Mouse (Mus musculus) heart, embryonic 14.5 days (tissue): ENCODE data around the gene Uso1. TPM values are rescaled to one million over a fixed set of nuclear protein-coding genes. Genes with fewer than 3 reads are reported as not detected.

Experiments used
- ATAC-seq: fragments of 200-750 bp; cut with Nextera tagmentation; 2 replicates; pipeline ENCODE4 v1.8.0; 2017; ENCODE audit warnings: low read depth, moderate TSS enrichment; ENCODE audit not compliant: insufficient number of reproducible peaks, insufficient read depth, low FRiP score
- H3K27ac ChIP-seq, 2 experiments: fragments of 200-500 bp in 1 of 2; fragments of 300-500 bp in 1 of 2; sonication (generic) in 1 of 2; replicated peaks in 1 of 2; 2 replicates each; pipeline ENCODE4 v1.5.1; 2012 to 2014; ENCODE audit warnings: low read depth in 2 of 2, low read length in 2 of 2, control low read depth in 1 of 2, mild to moderate bottlenecking in 1 of 2, mixed read lengths in 1 of 2; ENCODE audit not compliant: control insufficient read depth in 1 of 2, insufficient read depth in 1 of 2
- H3K27me3 ChIP-seq: fragments of 300-500 bp; sonication (generic); 2 replicates; pipeline ENCODE4 v1.6.1; 2014; ENCODE audit warnings: mild to moderate bottlenecking, low read length, control low read depth; ENCODE audit not compliant: control insufficient read depth, insufficient read depth
- H3K36me3 ChIP-seq: fragments of 300-500 bp; sonication (generic); 2 replicates; pipeline ENCODE4 v1.6.1; 2014; ENCODE audit warnings: mild to moderate bottlenecking, control low read depth, low read length, mixed read lengths; ENCODE audit not compliant: control insufficient read depth, insufficient read depth
- H3K4me1 ChIP-seq, 2 experiments: fragments of 200-500 bp in 1 of 2; fragments of 300-500 bp in 1 of 2; sonication (generic) in 1 of 2; 2 replicates each; pipeline ENCODE4 v1.6.1; 2012 to 2014; ENCODE audit warnings: low read length in 2 of 2, control low read depth in 1 of 2, mixed read lengths in 1 of 2; ENCODE audit not compliant: control insufficient read depth in 2 of 2, insufficient read depth in 2 of 2
- H3K4me2 ChIP-seq: fragments of 300-500 bp; sonication (generic); 2 replicates; pipeline ENCODE4 v1.6.1; 2014; ENCODE audit warnings: mild to moderate bottlenecking, low read length
- H3K4me3 ChIP-seq, 2 experiments: fragments of 200-500 bp in 1 of 2; fragments of 300-500 bp in 1 of 2; sonication (generic) in 1 of 2; 2 replicates each; pipeline ENCODE4 v1.5.1; 2012 to 2014; ENCODE audit warnings: low read length in 2 of 2, mild to moderate bottlenecking in 2 of 2, control low read depth in 1 of 2, low read depth in 1 of 2, moderate library complexity in 1 of 2; ENCODE audit not compliant: control insufficient read depth in 1 of 2, insufficient read depth in 1 of 2
- H3K9ac ChIP-seq: fragments of 300-500 bp; sonication (generic); 2 replicates; pipeline ENCODE4 v1.6.1; 2014; ENCODE audit warnings: mild to moderate bottlenecking, low read length
- H3K9me3 ChIP-seq: fragments of 300-500 bp; sonication (generic); 2 replicates; pipeline ENCODE4 v1.6.1; 2016; ENCODE audit warnings: low read length, control low read depth; ENCODE audit not compliant: control insufficient read depth
- WGBS: fragments of 180-500 bp; shearing (Covaris S2); extraction: QIAGEN DNeasy Blood & Tissue Kit; methylation state at CpG from one replicate; pipeline ENCODE4 v1.1.7; 2014; 5-methylcytosine and 5-hydroxymethylcytosine counted together
- polyA plus RNA-seq: library from polyadenylated mRNA; unstranded; fragments of >200 nt; fragmentation: Nextera tagmentation; extraction: Ambion mirVana; gene quantifications from 2 replicates; pipeline ENCODE4 v1.2.1, GENCODE M21; 2014

Gene Uso1
- polyA plus RNA-seq, result 21.3 and 22.9 TPM in 2 replicates

- Histone ChIP-seq H3K27me3 (no peaks in the 10 kb centered on the region), H3K27ac (peak within 1 kb of the TSS; percentile 60 to 78), H3K36me3 (no peaks in the 10 kb centered on the region), H3K4me1 (peaks cover 8 to 25% of the 10 kb centered on the region in 2 experiments), H3K4me2 (peak within 1 kb of the TSS; percentile 88), H3K9me3 (no peaks in the 10 kb centered on the region), H3K9ac (peak within 1 kb of the TSS; percentile 91), H3K4me3 (peak within 1 kb of the TSS; percentile 87 to 93)
- peak; percentile 95 for ATAC-seq
- 1% methylated on average over 57 of the region's 59 CpGs for WGBS
Measured at GRCm38 (mm10) chr5:92137239-92138046, at the start of gene Uso1. TSS of gene Uso1 (plus strand) at chr5:92137938.

GRCm38 (mm10) chr5:92093263-92094061, 44.3 kb upstream of the Uso1 start:
- Histone ChIP-seq H3K4me1 (no peaks in the 10 kb centered on the region; a peak in 1 of 4 replicates), H3K9me3 (no peaks in the 10 kb centered on the region), H3K9ac (no peak overlapping the region), H3K4me2 (no peak overlapping the region), H3K36me3 (no peaks in the 10 kb centered on the region), H3K27ac (no peak overlapping the region), H3K4me3 (no peak overlapping the region), H3K27me3 (no peaks in the 10 kb centered on the region)
- WGBS, result 71% methylated on average over 15 of the region's 15 CpGs
- ATAC-seq, result no peak

GRCm38 (mm10) chr5:92094062-92094415, 43.7 kb upstream of the Uso1 start:
- no peak for ATAC-seq
- H3K36me3 ChIP-seq, result no peaks in the 10 kb centered on the region

GRCm38 (mm10) chr5:92096786-92097185, 41.0 kb upstream of the Uso1 start:
- ATAC-seq, result no peak

More at GRCm38 (mm10) chr5:92094062-92094415, 43.7 kb upstream of the Uso1 start:
- Histone ChIP-seq H3K9ac (no peak overlapping the region), H3K4me1 (no peaks in the 10 kb centered on the region; a peak in 1 of 4 replicates), H3K9me3 (no peaks in the 10 kb centered on the region), H3K4me3 (no peak overlapping the region), H3K4me2 (no peak overlapping the region), H3K27ac (no peak overlapping the region), H3K27me3 (no peaks in the 10 kb centered on the region)
- 82% methylated on average over 3 of the region's 3 CpGs for WGBS

GRCm38 (mm10) chr5:92097779-92098178, 40.0 kb upstream of the Uso1 start:
- ATAC-seq, result no peak
- Histone ChIP-seq H3K4me2 (no peak overlapping the region), H3K36me3 (no peaks in the 10 kb centered on the region), H3K9me3 (no peaks in the 10 kb centered on the region), H3K4me1 (peaks cover 2 to 3% of the 10 kb centered on the region in 2 experiments; a peak in 3 of 4 replicates), H3K27ac (no peak overlapping the region), H3K9ac (no peak overlapping the region), H3K27me3 (no peaks in the 10 kb centered on the region), H3K4me3 (no peak overlapping the region)
- 89% methylated on average over 4 of the region's 4 CpGs for WGBS

More at GRCm38 (mm10) chr5:92096786-92097185, 41.0 kb upstream of the Uso1 start:
- no peaks in the 10 kb centered on the region for H3K27me3 ChIP-seq
- no peaks in the 10 kb centered on the region for H3K9me3 ChIP-seq
- no peaks in the 10 kb centered on the region for H3K36me3 ChIP-seq
- H3K9ac ChIP-seq, result no peak overlapping the region
- no peaks in the 10 kb centered on the region; a peak in 1 of 4 replicates for H3K4me1 ChIP-seq
- no peak overlapping the region for H3K27ac ChIP-seq
- H3K4me2 ChIP-seq, result no peak overlapping the region
- 93% methylated on average over 6 of the region's 6 CpGs for WGBS
- no peak overlapping the region for H3K4me3 ChIP-seq

- H3K9ac ChIP-seq, result no peak overlapping the region
- no peak overlapping the region for H3K27ac ChIP-seq
- H3K27me3 ChIP-seq, result no peaks in the 10 kb centered on the region
- WGBS, result 67% methylated on average over 13 of the region's 13 CpGs
- no peaks in the 10 kb centered on the region for H3K9me3 ChIP-seq
- H3K4me1 ChIP-seq, result peaks cover 9 to 10% of the 10 kb centered on the region in 2 experiments
- H3K36me3 ChIP-seq, result no peaks in the 10 kb centered on the region
- no peak overlapping the region for H3K4me2 ChIP-seq
- no peak overlapping the region for H3K4me3 ChIP-seq
- no peak for ATAC-seq
Measured at GRCm38 (mm10) chr5:92098351-92099109, 39.2 kb upstream of the Uso1 start.

GRCm38 (mm10) chr5:92101601-92102000, 36.1 kb upstream of the Uso1 start:
- peaks cover 16 to 18% of the 10 kb centered on the region in 2 experiments for H3K4me1 ChIP-seq
- no peak overlapping the region for H3K27ac ChIP-seq
- ATAC-seq, result no peak
- WGBS, result 71% methylated on average over 8 of the region's 8 CpGs
- H3K9me3 ChIP-seq, result no peaks in the 10 kb centered on the region
- H3K27me3 ChIP-seq, result no peaks in the 10 kb centered on the region
- H3K36me3 ChIP-seq, result no peaks in the 10 kb centered on the region
- no peak overlapping the region for H3K9ac ChIP-seq
- no peak overlapping the region for H3K4me2 ChIP-seq
- H3K4me3 ChIP-seq, result no peak overlapping the region
